Mouse (Mus musculus) E14TG2a.4 (cell line): ENCODE results near the gene 1700003E16Rik.

Source experiments
- CTCF ChIP-seq: conservative IDR thresholded peaks from 2 replicates; pipeline ENCODE4 v1.5.1; 2014; ENCODE audit warnings: low read length
- NANOG ChIP-seq: IDR thresholded peaks from 2 replicates; pipeline ENCODE4 v1.6.1; 2014; ENCODE audit warnings: borderline replicate concordance, low read length, mixed read lengths
- POU5F1 ChIP-seq: IDR thresholded peaks from 2 replicates; pipeline ENCODE4 v1.6.1; 2014; ENCODE audit warnings: low read length, borderline replicate concordance

GRCm38 (mm10) chr6:83180605-83181004 is 24.4 kb downstream of the 1700003E16Rik start:
- no peak for TF ChIP-seq CTCF
- TF ChIP-seq NANOG: no peak
- TF ChIP-seq POU5F1: no peak
